Mouse (Mus musculus): ENCODE measurements around the gene Pds5b. TPM values are rescaled to one million over a fixed set of nuclear protein-coding genes. Genes with fewer than 3 reads are reported as not detected.
"Not testable (repeated sequence)": the region's sequence is repeated elsewhere in the genome, so short reads cannot be mapped to it uniquely, and the experiment has no call there.

The Pds5b gene
- polyA plus RNA-seq, 1 experiment from 2014 or later, result 5.2 TPM

- 88% methylated on average over 6 of the region's 6 CpGs for WGBS (ENCODE audit: insufficient replicate concordance)
- ATAC-seq, result no peak
- no peak overlapping the region for H3K27ac ChIP-seq (ENCODE audit: low read depth)
- H3K36me3 ChIP-seq (replicated peaks; ENCODE audit: insufficient read depth, low read length), result no peaks in the 10 kb centered on the region
- H3K9ac ChIP-seq (replicated peaks), result no peak overlapping the region
- no peak overlapping the region for H3K4me3 ChIP-seq (ENCODE audit: low read depth, low read length)
- DNase-seq, result no peak
- no peaks in the 10 kb centered on the region for H3K27me3 ChIP-seq (ENCODE audit: insufficient read depth, low read length)
- H3K4me1 ChIP-seq (ENCODE audit: insufficient read depth), result no peaks in the 10 kb centered on the region
- no peak overlapping the region for H3K4me2 ChIP-seq (ENCODE audit: low read depth, low read length)
- no peaks in the 10 kb centered on the region for H3K9me3 ChIP-seq (ENCODE audit: low read length)
- TF ChIP-seq CTCF (IDR thresholded peaks at IDR 0.05; ENCODE audit: low read depth) (no peak), EP300 (IDR thresholded peaks at IDR 0.05; ENCODE audit: low read depth) (no peak)
Measured at GRCm38 (mm10) chr5:150845961-150846360, 172.4 kb downstream of the Pds5b start.

DNA sequence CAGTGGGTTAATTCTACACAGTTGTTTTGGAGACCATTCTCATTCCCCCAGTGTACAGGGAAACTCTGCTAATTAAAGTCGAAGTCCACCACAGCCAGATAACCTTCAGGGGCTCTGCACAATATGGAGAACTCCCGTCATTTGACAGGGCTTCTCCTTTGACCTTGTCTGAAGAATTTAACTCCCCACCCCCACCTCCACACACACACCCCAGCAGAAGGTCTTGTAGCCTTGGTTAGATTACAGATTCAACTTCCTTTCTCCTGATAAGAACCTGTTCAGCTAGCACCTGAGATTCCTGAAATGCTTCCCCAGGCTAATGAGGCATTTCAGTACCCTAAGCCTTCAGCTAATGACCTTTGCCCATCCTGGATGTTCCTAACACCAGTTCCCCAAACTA lies 177.3 kb downstream of the Pds5b start:
- DNase-seq (no peak), ATAC-seq (no peak)
- WGBS (ENCODE audit: insufficient replicate concordance), result 38% methylated on average over 2 of the region's 2 CpGs
- Histone ChIP-seq H3K9me3 (ENCODE audit: low read length) (no peaks in the 10 kb centered on the region), H3K36me3 (replicated peaks; ENCODE audit: insufficient read depth, low read length) (no peaks in the 10 kb centered on the region), H3K4me3 (ENCODE audit: low read depth, low read length) (no peak overlapping the region), H3K9ac (replicated peaks) (no peak overlapping the region), H3K27me3 (ENCODE audit: insufficient read depth, low read length) (no peaks in the 10 kb centered on the region), H3K27ac (ENCODE audit: low read depth) (no peak overlapping the region), H3K4me1 (ENCODE audit: insufficient read depth) (no peaks in the 10 kb centered on the region), H3K4me2 (ENCODE audit: low read depth, low read length) (no peak overlapping the region)
- TF ChIP-seq CTCF (IDR thresholded peaks at IDR 0.05; ENCODE audit: low read depth), result no peak
- TF ChIP-seq EP300 (IDR thresholded peaks at IDR 0.05; ENCODE audit: low read depth), result no peak

GRCm38 (mm10) chr5:150852097-150852496 lies 178.6 kb downstream of the Pds5b start:
- H3K27ac ChIP-seq (ENCODE audit: low read depth), result peak overlapping the region; percentile 30; the same call in 1 of the 2 replicates
- not testable (repeated sequence) for H3K9ac ChIP-seq (replicated peaks); H3K4me2 ChIP-seq (ENCODE audit: low read depth, low read length); H3K4me1 ChIP-seq (ENCODE audit: insufficient read depth); DNase-seq; H3K36me3 ChIP-seq (replicated peaks; ENCODE audit: insufficient read depth, low read length); H3K4me3 ChIP-seq (ENCODE audit: low read depth, low read length); H3K9me3 ChIP-seq (ENCODE audit: low read length); H3K27me3 ChIP-seq (ENCODE audit: insufficient read depth, low read length)
- peak; percentile 64; the same call in 1 of the 2 replicates for ATAC-seq
- 69% methylated on average over 2 of the region's 2 CpGs for WGBS (ENCODE audit: insufficient replicate concordance)
- TF ChIP-seq EP300 (IDR thresholded peaks at IDR 0.05; ENCODE audit: low read depth), result 0 out of 2 replicates have a peak, but pooled peaks have one; percentile 14

DNA sequence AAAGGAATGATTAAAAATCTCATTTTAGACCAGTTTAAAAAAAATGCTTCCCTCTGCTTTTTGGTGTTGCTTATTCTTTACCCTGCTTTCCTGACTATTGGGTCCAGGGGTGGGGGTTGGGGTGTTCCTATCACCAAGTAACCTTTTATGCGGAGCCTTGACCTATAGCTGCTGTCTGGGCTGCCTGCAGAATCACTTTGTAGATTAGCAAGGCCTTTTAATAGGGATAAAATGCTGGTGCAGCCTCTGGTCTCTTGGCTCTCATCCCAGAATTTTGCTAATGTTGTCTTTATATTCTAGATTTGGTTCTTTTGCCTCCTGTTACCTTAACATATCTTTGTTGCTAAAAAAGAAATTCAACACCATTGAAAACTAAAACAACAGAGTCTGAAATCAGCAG lies 181.0 kb downstream of the Pds5b start:
- Histone ChIP-seq H3K4me1 (ENCODE audit: insufficient read depth) (no peaks in the 10 kb centered on the region), H3K9me3 (ENCODE audit: low read length) (no peaks in the 10 kb centered on the region), H3K27me3 (ENCODE audit: insufficient read depth, low read length) (no peaks in the 10 kb centered on the region), H3K4me2 (ENCODE audit: low read depth, low read length) (no peak overlapping the region), H3K36me3 (replicated peaks; ENCODE audit: insufficient read depth, low read length) (no peaks in the 10 kb centered on the region), H3K27ac (ENCODE audit: low read depth) (no peak overlapping the region), H3K9ac (replicated peaks) (no peak overlapping the region), H3K4me3 (ENCODE audit: low read depth, low read length) (no peak overlapping the region)
- WGBS (ENCODE audit: insufficient replicate concordance), result 53% methylated on average over 1 of the region's 1 CpGs
- TF ChIP-seq CTCF (IDR thresholded peaks at IDR 0.05; ENCODE audit: low read depth) (no peak), EP300 (IDR thresholded peaks at IDR 0.05; ENCODE audit: low read depth) (no peak)
- no peak for ATAC-seq
- no peak for DNase-seq

DNA sequence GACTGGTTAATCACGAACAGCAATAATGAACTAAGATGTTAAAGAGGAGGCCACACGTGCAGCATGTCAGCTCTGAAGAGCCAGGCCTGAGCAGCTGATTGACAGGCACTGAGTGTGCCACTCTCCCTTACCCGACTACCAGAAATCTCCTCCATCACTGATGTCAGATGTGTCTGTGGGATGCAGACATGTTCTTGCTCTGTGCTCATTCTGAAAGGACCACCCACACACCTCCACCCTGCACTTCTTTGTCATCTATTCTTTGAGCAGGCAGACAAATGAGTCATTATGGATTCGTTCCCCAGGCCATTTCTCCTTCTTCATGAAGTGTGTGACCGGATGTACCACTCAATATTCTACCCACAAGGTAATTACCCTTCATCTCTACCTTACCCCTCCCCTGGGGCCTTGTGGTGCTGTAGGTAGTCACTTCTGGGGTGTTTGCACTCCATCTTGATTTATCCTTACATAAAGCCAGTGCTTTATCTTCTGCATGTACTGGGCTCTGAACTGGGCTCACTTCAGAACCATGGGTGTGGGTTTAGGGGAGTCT lies 186.2 kb downstream of the Pds5b start:
- DNase-seq (no peak), ATAC-seq (no peak)
- Histone ChIP-seq H3K4me1 (ENCODE audit: insufficient read depth) (no peaks in the 10 kb centered on the region; the same call in 1 of the 2 replicates), H3K27me3 (ENCODE audit: insufficient read depth, low read length) (no peaks in the 10 kb centered on the region), H3K27ac (ENCODE audit: low read depth) (no peak overlapping the region), H3K4me2 (ENCODE audit: low read depth, low read length) (no peak overlapping the region), H3K4me3 (ENCODE audit: low read depth, low read length) (no peak overlapping the region), H3K9ac (replicated peaks) (no peak overlapping the region), H3K36me3 (replicated peaks; ENCODE audit: insufficient read depth, low read length) (no peaks in the 10 kb centered on the region), H3K9me3 (ENCODE audit: low read length) (no peaks in the 10 kb centered on the region)
- TF ChIP-seq EP300 (IDR thresholded peaks at IDR 0.05; ENCODE audit: low read depth) (no peak), CTCF (IDR thresholded peaks at IDR 0.05; ENCODE audit: low read depth) (no peak)
- 67% methylated on average over 5 of the region's 5 CpGs for WGBS (ENCODE audit: insufficient replicate concordance)

Other genes with a start within 250 kb of the Pds5b start
- gene Zar1l, start 155.6 kb upstream of the Pds5b start, polyA plus RNA-seq (2015; fragmentation: Nextera tagmentation; extraction: Ambion mirVana), result not detected in 2 replicates
- gene Brca2, start 151.1 kb upstream of the Pds5b start, polyA plus RNA-seq (2015; fragmentation: Nextera tagmentation; extraction: Ambion mirVana), result 11.8 and 12.6 TPM in 2 replicates
- 34.0 and 39.8 TPM in 2 replicates for gene N4bp2l1, start 76.6 kb upstream of the Pds5b start, polyA plus RNA-seq (2015; fragmentation: Nextera tagmentation; extraction: Ambion mirVana)
- 21.4 and 24.7 TPM in 2 replicates for gene N4bp2l2, start 7.6 kb upstream of the Pds5b start, polyA plus RNA-seq (2015; fragmentation: Nextera tagmentation; extraction: Ambion mirVana)

All from liver, postnatal 0 days (tissue).